Mouse (Mus musculus) midbrain, embryonic 16.5 days (tissue): ENCODE measurements around the gene Cd180. TPM values are rescaled to one million over a fixed set of nuclear protein-coding genes. Genes with fewer than 3 reads are reported as not detected.
A peak's percentile ranks its signal among the peaks of the same experiment; 100 is the strongest.

Experiments used
- ATAC-seq: fragments of 200-750 bp; cut with Nextera tagmentation; 2 replicates; pipeline ENCODE4 v1.8.0; 2017; ENCODE audit warnings: moderate TSS enrichment
- H3K27ac ChIP-seq: fragments of 300-500 bp; sonication (generic); 2 replicates; pipeline ENCODE4 v1.5.1; 2014; ENCODE audit warnings: mild to moderate bottlenecking, low read length, mixed read lengths
- H3K27me3 ChIP-seq: fragments of 300-500 bp; sonication (generic); 2 replicates; pipeline ENCODE4 v1.6.1; 2014; ENCODE audit warnings: low read depth, low read length, mixed read lengths; ENCODE audit not compliant: control insufficient read depth, insufficient read depth
- H3K36me3 ChIP-seq: fragments of 300-500 bp; sonication (generic); 2 replicates; pipeline ENCODE4 v1.6.1; 2014; ENCODE audit warnings: mild to moderate bottlenecking, low read length, moderate library complexity, mixed read lengths; ENCODE audit not compliant: control insufficient read depth, insufficient read depth
- H3K4me1 ChIP-seq: fragments of 300-500 bp; sonication (generic); 2 replicates; pipeline ENCODE4 v1.6.1; 2014; ENCODE audit warnings: mild to moderate bottlenecking, low read length, mixed read lengths; ENCODE audit not compliant: control insufficient read depth, insufficient read depth
- H3K4me2 ChIP-seq: fragments of 300-500 bp; sonication (generic); 2 replicates; pipeline ENCODE4 v1.6.1; 2014; ENCODE audit warnings: mild to moderate bottlenecking, low read length, mixed read lengths
- H3K4me3 ChIP-seq: fragments of 300-500 bp; sonication (generic); 2 replicates; pipeline ENCODE4 v1.5.1; 2014; ENCODE audit warnings: low read depth, mild to moderate bottlenecking, low read length, moderate library complexity, mixed read lengths
- H3K9ac ChIP-seq: fragments of 300-500 bp; sonication (generic); 2 replicates; pipeline ENCODE4 v1.6.1; 2014; ENCODE audit warnings: low read depth, low read length, mixed read lengths
- H3K9me3 ChIP-seq: fragments of 300-500 bp; sonication (generic); replicated peaks from 2 replicates; pipeline ENCODE4 v1.6.1; 2014; ENCODE audit warnings: mild to moderate bottlenecking, low read length, mixed read lengths; ENCODE audit not compliant: control insufficient read depth, poor library complexity, severe bottlenecking
- WGBS: fragments of 180-500 bp; shearing (Covaris S2); extraction: QIAGEN DNeasy Blood & Tissue Kit; methylation state at CpG from one replicate; pipeline ENCODE4 v1.1.7; 2014; 5-methylcytosine and 5-hydroxymethylcytosine counted together
- polyA plus RNA-seq: library from polyadenylated mRNA; unstranded; fragments of >200 nt; fragmentation: Nextera tagmentation; extraction: Ambion mirVana; gene quantifications from 2 replicates; pipeline ENCODE4 v1.2.1, GENCODE M21; 2015

Gene Cd180
- polyA plus RNA-seq, 1 experiment from 2014 or later: 0.94 TPM

DNA sequence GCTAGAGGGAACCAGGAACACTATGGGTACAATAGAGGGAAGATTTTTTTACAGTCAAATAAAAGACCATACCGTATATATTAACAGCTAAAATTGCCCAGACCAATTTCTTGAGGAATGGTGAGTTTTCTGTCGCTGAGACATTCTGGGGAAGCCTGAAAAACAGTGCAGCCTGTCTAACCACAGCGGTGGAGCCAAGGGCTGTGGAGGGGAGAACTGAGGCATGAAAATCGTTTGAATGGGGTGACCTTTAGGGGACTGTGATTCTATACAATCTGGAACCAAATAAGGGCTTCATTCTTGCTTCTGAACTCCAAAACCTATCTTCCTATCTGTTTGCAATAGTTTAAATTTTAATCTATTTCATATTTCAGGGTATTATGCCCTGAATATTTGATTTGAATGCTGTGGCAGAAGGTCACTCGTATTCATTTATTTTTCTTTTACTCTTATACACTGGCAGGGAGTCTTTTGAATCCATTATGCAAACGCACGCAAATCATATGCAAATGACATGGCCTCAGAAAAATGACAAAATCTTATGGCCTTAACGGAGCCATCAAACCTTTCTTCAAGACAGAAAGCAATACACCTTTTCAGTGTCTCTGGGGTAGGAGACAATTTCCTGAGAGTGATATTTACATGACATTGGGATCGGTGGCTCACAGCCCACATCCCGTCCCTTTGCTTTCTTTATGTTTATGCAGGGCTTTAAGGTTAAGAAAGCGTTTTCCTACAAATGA is 1.8 kb upstream of the Cd180 start:
- Histone ChIP-seq H3K9me3 (no peaks in the 10 kb centered on the region), H3K4me2 (no peak overlapping the region), H3K9ac (no peak overlapping the region), H3K4me1 (peaks cover 5% of the 10 kb centered on the region; the same call in 1 of the 2 replicates), H3K27me3 (no peaks in the 10 kb centered on the region), H3K36me3 (no peaks in the 10 kb centered on the region), H3K27ac (no peak overlapping the region), H3K4me3 (no peak overlapping the region)
- 40% methylated on average over 11 of the region's 11 CpGs for WGBS
- ATAC-seq: no peak

DNA sequence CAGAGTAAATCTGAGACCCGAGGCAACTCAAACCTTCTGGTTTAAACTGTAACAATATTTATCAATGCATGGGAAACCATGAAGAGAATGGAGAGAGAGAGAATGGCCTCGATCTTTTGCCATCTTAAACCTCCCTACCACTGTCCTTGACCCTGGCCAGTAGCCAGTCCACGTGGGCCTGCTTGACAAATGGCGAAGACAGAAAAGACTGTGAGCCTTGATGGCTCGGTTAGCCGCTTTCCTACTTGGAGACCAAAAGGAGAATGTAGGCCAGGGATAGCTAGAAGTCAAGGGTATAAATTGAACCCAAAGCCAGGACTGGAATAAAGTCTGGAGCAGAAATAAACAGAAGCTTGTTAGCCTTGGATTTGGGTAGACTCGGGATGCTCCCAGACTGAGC is 796 bp downstream of the Cd180 start:
- Histone ChIP-seq H3K4me1 (peaks cover 17% of the 10 kb centered on the region), H3K9ac (no peak overlapping the region), H3K36me3 (no peaks in the 10 kb centered on the region), H3K27ac (no peak overlapping the region), H3K4me3 (no peak overlapping the region), H3K9me3 (no peaks in the 10 kb centered on the region), H3K27me3 (no peaks in the 10 kb centered on the region), H3K4me2 (no peak overlapping the region)
- ATAC-seq: no peak
- 95% methylated on average over 7 of the region's 7 CpGs for WGBS

- peaks cover 20% of the 10 kb centered on the region for H3K4me1 ChIP-seq
- no peaks in the 10 kb centered on the region for H3K27me3 ChIP-seq
- no peak overlapping the region for H3K9ac ChIP-seq
- no peaks in the 10 kb centered on the region for H3K36me3 ChIP-seq
- H3K4me3 ChIP-seq: no peak overlapping the region
- no peak overlapping the region for H3K27ac ChIP-seq
- H3K9me3 ChIP-seq: no peaks in the 10 kb centered on the region
- H3K4me2 ChIP-seq: no peak overlapping the region
- WGBS: 80% methylated on average over 7 of the region's 7 CpGs
- ATAC-seq: no peak
Measured at GRCm38 (mm10) chr13:102695121-102695905, 2.0 kb downstream of the Cd180 start.

DNA sequence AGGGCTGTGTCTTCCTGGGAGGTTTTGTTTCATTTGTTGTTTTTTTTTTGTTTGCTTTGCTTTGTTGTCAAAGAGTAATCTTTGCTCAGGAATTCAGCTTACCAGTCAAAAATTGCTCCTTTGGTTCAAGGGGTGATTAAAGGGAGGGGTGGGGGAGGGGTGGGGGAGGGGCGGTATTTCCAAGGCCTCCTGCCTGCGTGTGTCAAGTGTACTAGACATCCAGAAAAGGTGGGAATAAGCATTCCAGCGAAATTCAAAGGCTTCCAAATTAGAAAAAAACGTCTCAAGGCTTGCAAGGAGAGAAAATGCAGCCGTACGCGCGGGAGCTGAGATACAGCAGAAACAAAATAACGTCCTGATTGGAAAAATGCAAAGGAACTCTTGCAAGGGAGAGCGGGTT is 5.0 kb downstream of the Cd180 start:
- peak overlapping the region; percentile 18 for H3K4me3 ChIP-seq
- peak; percentile 25; the same call in 1 of the 2 replicates for ATAC-seq
- 13% methylated on average over 10 of the region's 10 CpGs for whole genome bisulfite sequencing

GRCm38 (mm10) chr13:102698751-102699323 is 5.5 kb downstream of the Cd180 start:
- 23% methylated on average over 13 of the region's 14 CpGs for WGBS
- Histone ChIP-seq H3K9ac (peak overlapping the region; percentile 59), H3K27ac (peak overlapping the region; percentile 66), H3K27me3 (no peaks in the 10 kb centered on the region), H3K4me1 (peaks cover 15% of the 10 kb centered on the region), H3K4me3 (peak overlapping the region; percentile 18), H3K36me3 (no peaks in the 10 kb centered on the region), H3K4me2 (peak overlapping the region; percentile 55), H3K9me3 (no peaks in the 10 kb centered on the region)
- peak; percentile 92 for ATAC-seq

More for the DNA sequence above, 5.0 kb downstream of the Cd180 start:
- Histone ChIP-seq H3K27me3 (no peaks in the 10 kb centered on the region), H3K4me1 (peaks cover 15% of the 10 kb centered on the region), H3K36me3 (no peaks in the 10 kb centered on the region), H3K9me3 (no peaks in the 10 kb centered on the region), H3K27ac (peak overlapping the region; percentile 66), H3K4me2 (peak overlapping the region; percentile 55), H3K9ac (peak overlapping the region; percentile 59)

DNA sequence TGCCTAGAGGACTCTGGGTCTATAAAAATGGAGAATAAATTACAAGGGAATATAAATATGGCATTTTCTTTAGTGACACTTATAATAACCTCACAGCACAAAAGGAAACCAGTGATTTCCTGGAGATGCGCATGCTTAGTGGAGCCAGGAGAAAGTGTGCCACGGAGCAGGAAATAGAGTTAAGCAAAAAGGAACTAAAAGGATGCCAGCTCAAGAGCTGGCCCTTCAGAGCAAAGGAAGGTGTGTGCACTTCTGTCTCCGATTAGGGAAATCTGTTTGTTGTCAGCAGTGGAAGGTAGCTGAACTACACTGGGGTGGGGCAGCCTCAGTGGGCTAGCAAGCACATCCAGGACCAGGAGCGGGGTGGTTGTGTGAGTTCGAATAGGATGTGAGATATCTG is 6.8 kb downstream of the Cd180 start:
- H3K27me3 ChIP-seq: no peaks in the 10 kb centered on the region
- H3K4me1 ChIP-seq: peaks cover 15% of the 10 kb centered on the region
- no peaks in the 10 kb centered on the region for H3K9me3 ChIP-seq
- no peak overlapping the region for H3K27ac ChIP-seq
- WGBS: 90% methylated on average over 5 of the region's 5 CpGs
- no peak for ATAC-seq
- no peak overlapping the region for H3K9ac ChIP-seq
- no peak overlapping the region for H3K4me3 ChIP-seq
- no peak overlapping the region for H3K4me2 ChIP-seq
- no peaks in the 10 kb centered on the region for H3K36me3 ChIP-seq

DNA sequence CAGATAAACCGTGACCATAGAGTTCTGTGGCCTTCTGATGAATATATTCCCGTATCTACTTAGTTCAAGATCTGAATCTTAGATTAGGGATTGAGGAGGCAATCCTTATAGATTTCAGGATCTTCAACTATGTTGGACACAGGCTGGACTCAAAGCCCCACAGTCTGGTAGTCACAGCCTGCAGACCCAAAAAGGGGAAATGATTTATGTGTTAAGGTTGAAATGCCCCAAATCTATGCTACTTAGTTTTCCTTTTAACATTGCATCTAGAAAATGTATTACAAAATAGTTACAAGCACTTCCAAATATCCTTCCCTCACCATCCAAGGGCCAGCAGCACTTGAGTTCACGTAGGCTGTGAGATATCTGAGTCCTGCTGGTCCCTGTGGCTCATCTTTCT is 7.4 kb downstream of the Cd180 start:
- H3K36me3 ChIP-seq: no peaks in the 10 kb centered on the region
- no peaks in the 10 kb centered on the region for H3K9me3 ChIP-seq
- WGBS: 77% methylated on average over 3 of the region's 3 CpGs
- peaks cover 15% of the 10 kb centered on the region for H3K4me1 ChIP-seq
- no peak for ATAC-seq
- no peak overlapping the region for H3K4me3 ChIP-seq
- H3K27ac ChIP-seq: no peak overlapping the region
- H3K4me2 ChIP-seq: no peak overlapping the region
- no peaks in the 10 kb centered on the region for H3K27me3 ChIP-seq
- H3K9ac ChIP-seq: no peak overlapping the region

- Histone ChIP-seq H3K4me2 (no peak overlapping the region), H3K27me3 (no peaks in the 10 kb centered on the region), H3K4me3 (no peak overlapping the region), H3K36me3 (no peaks in the 10 kb centered on the region), H3K9ac (no peak overlapping the region), H3K9me3 (no peaks in the 10 kb centered on the region), H3K4me1 (no peaks in the 10 kb centered on the region), H3K27ac (no peak overlapping the region)
- ATAC-seq: no peak
- 85% methylated on average over 1 of the region's 1 CpGs for WGBS
Measured at GRCm38 (mm10) chr13:102716973-102717372, 23.6 kb downstream of the Cd180 start.

DNA sequence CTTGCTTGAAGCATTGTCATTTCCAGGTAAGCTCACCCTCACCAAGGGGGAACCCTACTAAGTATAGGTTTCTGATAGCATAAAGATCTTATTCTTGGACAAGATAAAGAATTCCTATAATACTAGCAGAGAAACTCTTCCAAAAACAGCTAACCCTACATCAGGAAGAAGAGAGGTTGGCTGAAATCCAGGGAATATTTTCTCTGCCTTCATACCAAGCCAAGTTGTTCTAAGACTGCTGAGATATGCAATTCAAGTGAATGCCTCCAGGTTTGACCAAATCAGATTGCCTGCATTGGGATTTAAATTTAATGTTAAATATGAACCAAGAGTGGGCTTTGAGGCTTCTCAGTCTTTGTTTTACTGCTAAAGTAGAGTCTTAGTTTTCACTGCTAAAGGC is 32.1 kb downstream of the Cd180 start:
- no peak overlapping the region for H3K9ac ChIP-seq

More for the DNA sequence above, 32.1 kb downstream of the Cd180 start:
- Histone ChIP-seq H3K27ac (no peak overlapping the region), H3K36me3 (no peaks in the 10 kb centered on the region), H3K4me1 (no peaks in the 10 kb centered on the region), H3K9me3 (no peaks in the 10 kb centered on the region), H3K4me3 (no peak overlapping the region), H3K4me2 (no peak overlapping the region), H3K27me3 (no peaks in the 10 kb centered on the region)
- ATAC-seq: no peak
